Mouse (Mus musculus): ENCODE results near the gene Edil3.

DNA sequence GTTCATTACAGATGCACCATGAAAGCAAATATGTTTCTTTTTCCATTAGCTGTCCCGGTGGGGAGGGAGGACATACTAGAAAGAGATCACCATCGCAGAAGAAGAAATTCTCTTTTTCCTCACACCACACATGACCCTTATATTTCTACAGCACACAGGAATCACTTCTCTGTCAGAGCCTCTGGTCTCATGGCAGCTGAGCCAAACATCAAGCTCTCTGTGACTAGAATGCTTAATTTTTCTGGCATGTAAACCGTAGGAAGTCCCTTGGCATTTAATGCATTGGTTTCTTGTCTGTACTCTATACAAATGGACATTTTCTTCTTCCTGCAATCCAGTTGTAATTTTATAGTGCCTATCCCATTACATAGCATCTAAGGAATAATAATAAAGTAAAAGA, 330.6 kb downstream of the Edil3 start:
- TF ChIP-seq POLR2A (IDR thresholded peaks at IDR 0.05; ENCODE audit: low read depth, low read length) (no peak), CTCF (conservative IDR thresholded peaks at IDR 0.05; ENCODE audit: insufficient read depth, insufficient read length, low read depth, low read length) (no peak)

All from kidney, adult 2 months (tissue).